Mouse (Mus musculus) liver, embryonic 16.5 days (tissue): ENCODE measurements at regions not wholly inside any gene's neighbourhood (a gene's known extent, or its start where the extent isn't known, plus 50 kb on each side); places are given as distances from the start of the nearest gene placed in this dataset.

ENCODE experiments used
- ATAC-seq: fragments of 200-750 bp; cut with Nextera tagmentation; 2 replicates; pipeline ENCODE4 v1.8.0; 2017; ENCODE audit warnings: low read depth, mild to moderate bottlenecking, moderate number of reproducible peaks, moderate library complexity
- H3K27ac ChIP-seq: fragments of 300-500 bp; sonication (generic); 2 replicates; pipeline ENCODE4 v1.5.1; 2014; ENCODE audit warnings: mild to moderate bottlenecking, low read length
- H3K27me3 ChIP-seq: fragments of 300-500 bp; sonication (generic); 2 replicates; pipeline ENCODE4 v1.6.1; 2014; ENCODE audit warnings: low read depth, low read length, mixed read lengths; ENCODE audit not compliant: control insufficient read depth, insufficient read depth
- H3K36me3 ChIP-seq: fragments of 300-500 bp; sonication (generic); 2 replicates; pipeline ENCODE4 v1.6.1; 2014; ENCODE audit warnings: mild to moderate bottlenecking; ENCODE audit not compliant: control insufficient read depth, insufficient read depth
- H3K4me1 ChIP-seq: fragments of 300-500 bp; sonication (generic); 2 replicates; pipeline ENCODE4 v1.6.1; 2014; ENCODE audit warnings: low read depth, low read length, mixed read lengths; ENCODE audit not compliant: control insufficient read depth
- H3K4me2 ChIP-seq: fragments of 300-500 bp; sonication (generic); 2 replicates; pipeline ENCODE4 v1.6.1; 2014; ENCODE audit warnings: low read depth, low read length, mixed read lengths
- H3K4me3 ChIP-seq: fragments of 300-500 bp; sonication (generic); 2 replicates; pipeline ENCODE4 v1.5.1; 2014; ENCODE audit warnings: low read depth, mild to moderate bottlenecking, low read length
- H3K9ac ChIP-seq: fragments of 300-500 bp; sonication (generic); 2 replicates; pipeline ENCODE4 v1.6.1; 2014; ENCODE audit warnings: low read depth, low read length
- H3K9me3 ChIP-seq: fragments of 300-500 bp; sonication (generic); replicated peaks from 2 replicates; pipeline ENCODE4 v1.6.1; 2016; ENCODE audit warnings: low read length; ENCODE audit not compliant: control insufficient read depth
- WGBS: fragments of 180-500 bp; shearing (Covaris S2); extraction: QIAGEN DNeasy Blood & Tissue Kit; methylation state at CpG from one replicate; pipeline ENCODE4 v1.1.7; 2014; ENCODE audit not compliant: insufficient replicate concordance; 5-methylcytosine and 5-hydroxymethylcytosine counted together

DNA sequence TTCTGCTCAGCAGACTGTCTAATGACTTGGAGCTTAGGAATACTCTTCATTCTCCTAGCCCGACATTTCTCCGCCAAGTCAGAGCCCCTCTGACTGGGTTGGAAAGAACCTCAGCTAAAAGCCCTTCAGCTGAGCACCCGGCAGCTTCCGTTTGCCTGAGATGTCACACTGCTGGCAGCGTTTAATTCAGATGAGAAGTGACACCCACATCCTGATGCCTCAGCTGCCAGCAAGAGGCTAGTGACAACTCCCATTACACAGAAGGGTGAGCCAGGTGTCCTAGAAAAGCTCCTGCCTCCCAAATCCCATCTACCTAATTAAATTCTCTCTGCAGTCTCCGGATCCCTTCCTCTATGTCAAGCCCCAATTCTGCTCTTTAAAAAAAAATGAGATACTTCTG, 670.2 kb upstream of the Arpp21 start:
- H3K36me3 ChIP-seq: no peaks in the 10 kb centered on the region
- no peaks in the 10 kb centered on the region for H3K27me3 ChIP-seq
- WGBS: 66% methylated on average over 6 of the region's 6 CpGs

DNA sequence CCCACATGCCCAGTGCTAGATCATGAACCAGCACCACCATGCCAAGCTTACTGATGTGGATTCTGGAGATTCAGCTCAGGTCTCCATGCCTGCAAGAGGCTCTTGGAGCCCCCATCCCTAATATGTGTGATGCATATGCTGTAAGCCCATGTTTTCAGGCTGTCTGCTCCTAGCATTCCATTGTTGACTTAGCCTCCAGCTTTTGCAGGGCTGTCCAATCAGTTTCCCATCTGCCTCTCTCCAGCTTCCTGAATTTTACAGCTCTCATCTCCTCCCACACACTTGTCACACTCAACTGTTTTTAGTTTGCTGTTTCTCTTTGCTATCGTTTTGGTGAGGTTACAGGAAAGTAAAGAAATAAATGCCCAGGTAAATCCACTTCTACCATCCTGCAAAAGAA, 629.2 kb upstream of the Arpp21 start:
- Histone ChIP-seq H3K27ac (no peak overlapping the region), H3K4me1 (no peaks in the 10 kb centered on the region), H3K9ac (no peak overlapping the region), H3K27me3 (no peaks in the 10 kb centered on the region), H3K9me3 (no peaks in the 10 kb centered on the region), H3K36me3 (no peaks in the 10 kb centered on the region), H3K4me2 (no peak overlapping the region), H3K4me3 (no peak overlapping the region)
- WGBS: 29% methylated on average over 1 of the region's 1 CpGs
- no peak for ATAC-seq

More for the DNA sequence above, 670.2 kb upstream of the Arpp21 start:
- Histone ChIP-seq H3K9ac (no peak overlapping the region), H3K9me3 (no peaks in the 10 kb centered on the region), H3K4me3 (no peak overlapping the region), H3K27ac (no peak overlapping the region), H3K4me1 (no peaks in the 10 kb centered on the region), H3K4me2 (no peak overlapping the region)
- no peak for ATAC-seq

DNA sequence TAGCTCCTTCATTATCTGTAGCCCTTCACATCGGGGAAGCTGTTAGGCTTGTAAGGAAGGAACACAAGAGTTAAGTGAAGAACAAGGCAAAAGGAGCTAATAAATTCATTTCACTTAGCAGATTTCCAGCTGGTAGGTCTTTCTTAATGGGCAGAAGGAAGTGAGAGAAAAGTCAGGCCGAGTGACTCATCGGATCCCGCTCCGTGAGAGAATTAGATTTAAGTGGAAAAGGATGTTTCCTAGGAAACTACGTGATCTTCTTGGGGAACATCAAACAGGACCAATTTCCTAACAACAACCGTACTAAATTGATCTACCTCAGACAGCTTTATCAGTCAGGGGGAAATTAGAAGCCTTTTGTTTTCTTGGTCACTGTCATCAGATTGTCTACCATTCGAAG, 625.4 kb upstream of the Arpp21 start:
- Histone ChIP-seq H3K4me2 (no peak overlapping the region), H3K27ac (no peak overlapping the region), H3K4me3 (no peak overlapping the region), H3K9ac (no peak overlapping the region), H3K4me1 (no peaks in the 10 kb centered on the region), H3K36me3 (no peaks in the 10 kb centered on the region), H3K27me3 (no peaks in the 10 kb centered on the region), H3K9me3 (no peaks in the 10 kb centered on the region)
- no peak for ATAC-seq
- WGBS: 42% methylated on average over 8 of the region's 8 CpGs

DNA sequence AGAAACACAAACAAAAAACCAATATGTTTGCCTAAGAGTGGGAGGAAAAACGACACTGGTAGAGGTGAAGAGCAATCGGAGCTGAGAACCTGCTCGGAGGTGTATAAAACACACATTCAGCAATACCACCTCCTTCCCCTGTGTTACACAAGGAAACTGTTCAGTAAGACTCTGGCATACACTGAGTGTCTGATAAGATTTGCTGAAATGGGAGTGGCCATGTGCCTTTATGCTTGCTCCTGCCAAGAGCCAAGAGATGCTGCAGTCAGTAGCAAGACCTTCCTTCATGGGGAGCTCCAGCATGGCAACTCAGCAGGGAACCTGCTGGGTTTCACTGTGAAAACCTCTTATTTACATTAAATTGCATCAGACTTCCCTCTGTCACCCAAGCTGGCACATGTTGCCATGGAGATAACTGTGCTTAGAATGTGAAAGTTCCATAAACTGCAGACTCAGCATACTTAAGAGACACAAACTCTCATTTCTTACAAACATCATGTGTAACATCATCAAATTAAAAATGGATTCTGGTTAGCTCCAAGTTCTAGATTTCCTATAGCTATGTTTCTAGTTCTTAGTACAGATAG, 624.7 kb upstream of the Arpp21 start:
- no peaks in the 10 kb centered on the region for H3K36me3 ChIP-seq
- no peaks in the 10 kb centered on the region for H3K4me1 ChIP-seq
- no peaks in the 10 kb centered on the region for H3K27me3 ChIP-seq
- no peak for ATAC-seq
- no peak overlapping the region for H3K4me3 ChIP-seq
- H3K4me2 ChIP-seq: no peak overlapping the region
- no peak overlapping the region for H3K9ac ChIP-seq
- no peak overlapping the region for H3K27ac ChIP-seq
- no peaks in the 10 kb centered on the region for H3K9me3 ChIP-seq
- 58% methylated on average over 3 of the region's 3 CpGs for WGBS

DNA sequence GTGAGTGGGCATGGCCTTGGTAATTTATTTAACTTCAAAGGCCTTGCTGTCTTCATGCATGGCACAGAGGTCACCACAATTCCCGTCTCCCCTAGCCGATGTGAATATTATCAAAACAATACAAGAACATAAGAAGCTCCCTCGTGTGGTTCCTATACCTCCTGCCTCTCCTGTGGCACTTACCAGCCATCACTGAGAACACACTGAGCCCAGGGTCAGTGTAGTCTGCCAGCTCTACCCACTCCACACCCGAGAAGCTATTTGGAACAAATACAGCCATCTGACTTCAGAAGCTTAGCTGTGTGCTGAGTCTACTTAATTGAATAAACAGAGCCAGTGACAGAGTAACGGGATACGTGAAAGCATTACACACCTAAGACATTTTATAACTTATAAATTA, 605.7 kb upstream of the Arpp21 start:
- WGBS: 52% methylated on average over 6 of the region's 6 CpGs
- no peak for ATAC-seq
- H3K4me2 ChIP-seq: no peak overlapping the region
- no peaks in the 10 kb centered on the region for H3K36me3 ChIP-seq
- no peaks in the 10 kb centered on the region; the same call in 1 of the 2 replicates for H3K9me3 ChIP-seq
- H3K27me3 ChIP-seq: no peaks in the 10 kb centered on the region
- no peaks in the 10 kb centered on the region for H3K4me1 ChIP-seq
- H3K9ac ChIP-seq: no peak overlapping the region
- no peak overlapping the region for H3K27ac ChIP-seq
- no peak overlapping the region for H3K4me3 ChIP-seq

GRCm38 (mm10) chr9:112839071-112839793, 603.5 kb upstream of the Arpp21 start:
- WGBS: 44% methylated on average over 7 of the region's 7 CpGs
- H3K27ac ChIP-seq: no peak overlapping the region
- H3K27me3 ChIP-seq: no peaks in the 10 kb centered on the region
- H3K36me3 ChIP-seq: no peaks in the 10 kb centered on the region
- H3K4me1 ChIP-seq: no peaks in the 10 kb centered on the region
- no peak overlapping the region for H3K4me3 ChIP-seq
- H3K9ac ChIP-seq: no peak overlapping the region
- H3K9me3 ChIP-seq: no peaks in the 10 kb centered on the region; the same call in 1 of the 2 replicates
- no peak overlapping the region for H3K4me2 ChIP-seq
- ATAC-seq: no peak

DNA sequence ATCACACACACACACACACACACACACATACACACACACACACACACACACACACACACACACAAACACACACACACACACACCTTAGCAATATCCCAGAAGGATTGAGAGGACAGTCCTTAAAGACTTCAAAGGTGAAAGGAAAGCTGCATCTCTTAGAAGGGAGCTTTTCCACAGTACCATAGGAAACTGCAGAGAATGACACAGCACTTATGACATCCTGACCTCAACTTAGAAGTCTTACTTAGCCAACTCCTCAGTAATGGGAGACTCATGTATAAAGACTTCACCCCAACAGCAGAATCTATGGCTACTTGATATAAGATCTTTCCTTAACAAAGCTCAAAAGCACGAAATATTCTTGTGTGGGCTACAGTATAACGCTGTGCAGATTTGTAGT, 601.8 kb upstream of the Arpp21 start:
- no peak for ATAC-seq
- Histone ChIP-seq H3K4me2 (no peak overlapping the region), H3K27me3 (no peaks in the 10 kb centered on the region), H3K9ac (no peak overlapping the region), H3K9me3 (no peaks in the 10 kb centered on the region; the same call in 1 of the 2 replicates), H3K4me3 (no peak overlapping the region), H3K4me1 (no peaks in the 10 kb centered on the region), H3K27ac (no peak overlapping the region), H3K36me3 (no peaks in the 10 kb centered on the region)
- WGBS: 44% methylated on average over 2 of the region's 2 CpGs

DNA sequence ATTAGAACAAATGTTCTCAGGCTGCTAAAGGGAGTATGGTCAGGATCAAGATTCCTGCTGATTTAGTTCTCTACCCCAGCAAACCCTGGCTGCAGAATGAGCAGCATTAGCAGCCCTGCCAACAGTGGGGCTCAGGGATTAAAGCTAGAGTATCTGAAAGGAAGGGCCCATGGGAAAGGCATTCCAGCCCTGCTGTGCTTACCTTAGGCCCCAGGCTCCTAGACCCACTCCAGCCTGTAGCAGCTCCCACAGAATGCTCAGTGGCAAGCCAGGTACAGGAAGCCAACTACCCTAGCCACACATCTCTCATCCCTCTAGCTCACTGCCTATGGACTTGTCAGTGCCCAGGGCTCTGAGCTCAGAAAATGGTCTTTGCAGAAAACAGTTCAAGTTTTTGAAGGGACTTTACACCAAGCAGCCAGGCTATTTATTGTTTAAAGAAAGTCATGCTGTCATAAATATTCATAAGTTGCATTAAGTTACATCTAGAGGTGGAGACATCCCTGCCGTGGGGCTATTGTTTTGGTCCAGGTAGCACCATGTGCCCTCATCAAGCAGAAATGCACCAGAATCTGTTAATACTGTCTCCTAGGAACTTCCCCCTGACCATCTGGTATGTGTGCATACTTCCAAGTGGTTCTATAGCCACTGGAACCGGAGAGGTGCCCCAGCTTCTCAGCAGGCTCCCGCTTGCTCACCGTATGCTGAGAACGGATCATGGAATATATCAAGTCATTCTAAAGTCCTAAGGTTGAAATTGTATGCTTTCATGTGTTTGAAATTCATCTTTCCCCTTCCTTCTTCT, 598.9 kb upstream of the Arpp21 start:
- no peaks in the 10 kb centered on the region for H3K36me3 ChIP-seq
- no peak overlapping the region for H3K4me2 ChIP-seq
- H3K27ac ChIP-seq: no peak overlapping the region
- ATAC-seq: no peak
- no peaks in the 10 kb centered on the region; the same call in 1 of the 2 replicates for H3K9me3 ChIP-seq
- no peaks in the 10 kb centered on the region for H3K4me1 ChIP-seq
- H3K27me3 ChIP-seq: no peaks in the 10 kb centered on the region
- H3K4me3 ChIP-seq: no peak overlapping the region
- H3K9ac ChIP-seq: no peak overlapping the region
- WGBS: 64% methylated on average over 5 of the region's 5 CpGs

GRCm38 (mm10) chr9:112831102-112831501, 595.4 kb upstream of the Arpp21 start:
- Histone ChIP-seq H3K27ac (no peak overlapping the region), H3K4me3 (no peak overlapping the region), H3K4me1 (no peaks in the 10 kb centered on the region), H3K4me2 (no peak overlapping the region), H3K9ac (no peak overlapping the region), H3K36me3 (no peaks in the 10 kb centered on the region), H3K27me3 (no peaks in the 10 kb centered on the region), H3K9me3 (no peaks in the 10 kb centered on the region)
- ATAC-seq: no peak
- 65% methylated on average over 2 of the region's 2 CpGs for WGBS
